Mouse (Mus musculus) forebrain, embryonic 16.5 days (tissue): ENCODE measurements at regions not wholly inside any gene's neighbourhood (a gene's known extent, or its start where the extent isn't known, plus 50 kb on each side); places are given as distances from the start of the nearest gene placed in this dataset.

Experiments
- ATAC-seq: fragments of 200-750 bp; cut with Nextera tagmentation; 2 replicates; pipeline ENCODE4 v1.8.0; 2017; ENCODE audit warnings: mild to moderate bottlenecking, moderate library complexity
- H3K27ac ChIP-seq: fragments of 300-500 bp; sonication (generic); 2 replicates; pipeline ENCODE4 v1.5.1; 2014; ENCODE audit warnings: low read length, control low read depth
- H3K27me3 ChIP-seq: fragments of 300-500 bp; sonication (generic); replicated peaks from 2 replicates; pipeline ENCODE4 v1.6.1; 2014; ENCODE audit warnings: low read length; ENCODE audit not compliant: control insufficient read depth, insufficient read depth
- H3K36me3 ChIP-seq: fragments of 300-500 bp; sonication (generic); 2 replicates; pipeline ENCODE4 v1.6.1; 2014; ENCODE audit not compliant: control insufficient read depth, insufficient read depth
- H3K4me1 ChIP-seq: fragments of 300-500 bp; sonication (generic); replicated peaks from 2 replicates; pipeline ENCODE4 v1.6.1; 2014; ENCODE audit warnings: low read length; ENCODE audit not compliant: control insufficient read depth, insufficient read depth
- H3K4me2 ChIP-seq: fragments of 300-500 bp; sonication (generic); 2 replicates; pipeline ENCODE4 v1.6.1; 2014; ENCODE audit warnings: mild to moderate bottlenecking, low read length, control low read depth
- H3K4me3 ChIP-seq: fragments of 300-500 bp; sonication (generic); replicated peaks from 2 replicates; pipeline ENCODE4 v1.5.1; 2014; ENCODE audit warnings: mild to moderate bottlenecking, low read length, control low read depth
- H3K9ac ChIP-seq: fragments of 300-500 bp; sonication (generic); replicated peaks from 2 replicates; pipeline ENCODE4 v1.6.1; 2014; ENCODE audit warnings: low read depth, low read length, control low read depth
- H3K9me3 ChIP-seq: fragments of 300-500 bp; sonication (generic); 2 replicates; pipeline ENCODE4 v1.6.1; 2016; ENCODE audit warnings: low read length; ENCODE audit not compliant: control insufficient read depth
- WGBS: fragments of 180-500 bp; shearing (Covaris S2); extraction: QIAGEN DNeasy Blood & Tissue Kit; methylation state at CpG from one replicate; pipeline ENCODE4 v1.1.7; 2014; 5-methylcytosine and 5-hydroxymethylcytosine counted together

- Histone ChIP-seq H3K9me3 (no peaks in the 10 kb centered on the region), H3K4me2 (no peak overlapping the region), H3K9ac (no peak overlapping the region), H3K4me1 (no peaks in the 10 kb centered on the region), H3K27me3 (no peaks in the 10 kb centered on the region), H3K4me3 (no peak overlapping the region), H3K27ac (no peak overlapping the region), H3K36me3 (no peaks in the 10 kb centered on the region)
- ATAC-seq: no peak
- 72% methylated on average over 12 of the region's 12 CpGs for WGBS
Observed at GRCm38 (mm10) chr3:131859083-131859482, 226.0 kb upstream of the Dkk2 start.

- Histone ChIP-seq H3K27me3 (no peaks in the 10 kb centered on the region), H3K27ac (no peak overlapping the region), H3K9me3 (no peaks in the 10 kb centered on the region), H3K4me3 (no peak overlapping the region), H3K9ac (no peak overlapping the region), H3K36me3 (no peaks in the 10 kb centered on the region), H3K4me1 (no peaks in the 10 kb centered on the region), H3K4me2 (no peak overlapping the region)
- WGBS: 73% methylated on average over 5 of the region's 5 CpGs
- ATAC-seq: no peak
Observed at GRCm38 (mm10) chr3:131865106-131865505, 220.0 kb upstream of the Dkk2 start.

GRCm38 (mm10) chr3:131867266-131867665, 217.8 kb upstream of the Dkk2 start:
- Histone ChIP-seq H3K4me2 (no peak overlapping the region), H3K9me3 (no peaks in the 10 kb centered on the region), H3K4me1 (no peaks in the 10 kb centered on the region), H3K36me3 (no peaks in the 10 kb centered on the region), H3K9ac (no peak overlapping the region), H3K27me3 (no peaks in the 10 kb centered on the region), H3K4me3 (no peak overlapping the region), H3K27ac (no peak overlapping the region)
- no peak for ATAC-seq
- 93% methylated on average over 3 of the region's 3 CpGs for WGBS

- H3K9ac ChIP-seq: no peak overlapping the region
- H3K4me2 ChIP-seq: no peak overlapping the region
- H3K36me3 ChIP-seq: no peaks in the 10 kb centered on the region
- no peaks in the 10 kb centered on the region for H3K4me1 ChIP-seq
- no peaks in the 10 kb centered on the region for H3K27me3 ChIP-seq
- H3K4me3 ChIP-seq: no peak overlapping the region
- WGBS: 89% methylated on average over 11 of the region's 11 CpGs
- H3K9me3 ChIP-seq: no peaks in the 10 kb centered on the region
- no peak overlapping the region for H3K27ac ChIP-seq
- no peak for ATAC-seq
Observed at GRCm38 (mm10) chr3:131868219-131868964, 216.7 kb upstream of the Dkk2 start.

GRCm38 (mm10) chr3:131869306-131869705, 215.8 kb upstream of the Dkk2 start:
- no peak overlapping the region for H3K4me3 ChIP-seq
- no peak overlapping the region for H3K9ac ChIP-seq
- no peak overlapping the region for H3K4me2 ChIP-seq
- no peak for ATAC-seq
- 87% methylated on average over 4 of the region's 4 CpGs for WGBS
- H3K27me3 ChIP-seq: no peaks in the 10 kb centered on the region
- no peaks in the 10 kb centered on the region for H3K9me3 ChIP-seq
- no peaks in the 10 kb centered on the region for H3K4me1 ChIP-seq
- no peaks in the 10 kb centered on the region for H3K36me3 ChIP-seq
- H3K27ac ChIP-seq: no peak overlapping the region

GRCm38 (mm10) chr3:131882667-131883066, 202.4 kb upstream of the Dkk2 start:
- H3K27ac ChIP-seq: no peak overlapping the region
- no peaks in the 10 kb centered on the region for H3K27me3 ChIP-seq
- no peaks in the 10 kb centered on the region for H3K9me3 ChIP-seq
- H3K4me3 ChIP-seq: no peak overlapping the region
- no peak overlapping the region for H3K9ac ChIP-seq
- H3K4me1 ChIP-seq: no peaks in the 10 kb centered on the region
- no peaks in the 10 kb centered on the region for H3K36me3 ChIP-seq
- no peak overlapping the region for H3K4me2 ChIP-seq
- no peak for ATAC-seq

- H3K36me3 ChIP-seq: no peaks in the 10 kb centered on the region
- no peak overlapping the region for H3K4me2 ChIP-seq
- no peak overlapping the region for H3K27ac ChIP-seq
- H3K4me1 ChIP-seq: no peaks in the 10 kb centered on the region
- ATAC-seq: no peak
- no peaks in the 10 kb centered on the region for H3K27me3 ChIP-seq
- H3K4me3 ChIP-seq: no peak overlapping the region
- H3K9ac ChIP-seq: no peak overlapping the region
- H3K9me3 ChIP-seq: no peaks in the 10 kb centered on the region
- WGBS: 83% methylated on average over 5 of the region's 5 CpGs
Observed at GRCm38 (mm10) chr3:131886470-131886869, 198.6 kb upstream of the Dkk2 start.

GRCm38 (mm10) chr3:131886984-131887383, 198.1 kb upstream of the Dkk2 start:
- Histone ChIP-seq H3K36me3 (no peaks in the 10 kb centered on the region), H3K4me2 (no peak overlapping the region), H3K27me3 (no peaks in the 10 kb centered on the region), H3K9me3 (no peaks in the 10 kb centered on the region), H3K27ac (no peak overlapping the region), H3K4me1 (no peaks in the 10 kb centered on the region), H3K4me3 (no peak overlapping the region), H3K9ac (no peak overlapping the region)
- WGBS: 79% methylated on average over 8 of the region's 8 CpGs
- ATAC-seq: no peak

GRCm38 (mm10) chr3:131887670-131888069, 197.4 kb upstream of the Dkk2 start:
- whole genome bisulfite sequencing: 76% methylated on average over 4 of the region's 4 CpGs

GRCm38 (mm10) chr3:131891941-131892340, 193.2 kb upstream of the Dkk2 start:
- Histone ChIP-seq H3K36me3 (no peaks in the 10 kb centered on the region), H3K27ac (no peak overlapping the region), H3K4me2 (no peak overlapping the region), H3K4me1 (no peaks in the 10 kb centered on the region), H3K27me3 (no peaks in the 10 kb centered on the region), H3K9me3 (no peaks in the 10 kb centered on the region), H3K4me3 (no peak overlapping the region), H3K9ac (no peak overlapping the region)
- ATAC-seq: no peak
- 91% methylated on average over 7 of the region's 7 CpGs for WGBS

More at GRCm38 (mm10) chr3:131887670-131888069, 197.4 kb upstream of the Dkk2 start:
- ATAC-seq: no peak
- Histone ChIP-seq H3K4me1 (no peaks in the 10 kb centered on the region), H3K9ac (no peak overlapping the region), H3K27ac (no peak overlapping the region), H3K4me2 (no peak overlapping the region), H3K27me3 (no peaks in the 10 kb centered on the region), H3K4me3 (no peak overlapping the region), H3K9me3 (no peaks in the 10 kb centered on the region), H3K36me3 (no peaks in the 10 kb centered on the region)
